Mouse (Mus musculus): ENCODE measurements around the gene Olfml2a. TPM values are rescaled to one million over a fixed set of nuclear protein-coding genes. Genes with fewer than 3 reads are reported as not detected.

Gene Olfml2a
- polyA plus RNA-seq, 1 experiment from 2014 or later: 2.5 TPM

GRCm38 (mm10) chr2:38943977-38944376 is 12.2 kb downstream of the Olfml2a start:
- Histone ChIP-seq H3K36me3 (ENCODE audit: control insufficient read depth, insufficient read depth, low read length) (no peaks in the 10 kb centered on the region), H3K4me1 (replicated peaks; ENCODE audit: control insufficient read depth, insufficient read depth, low read length) (no peaks in the 10 kb centered on the region), H3K9me3 (ENCODE audit: control insufficient read depth, low read length) (no peaks in the 10 kb centered on the region), H3K4me2 (replicated peaks; ENCODE audit: low read depth, low read length) (no peak overlapping the region), H3K9ac (ENCODE audit: low read depth, low read length) (no peak overlapping the region), H3K27me3 (ENCODE audit: control insufficient read depth, insufficient read depth, low read length) (no peaks in the 10 kb centered on the region), H3K4me3 (ENCODE audit: low read depth, low read length) (no peak overlapping the region), H3K27ac (ENCODE audit: low read depth, low read length) (no peak overlapping the region)
- DNase-seq (ENCODE audit: low spot score) (no peak), ATAC-seq (ENCODE audit: low FRiP score) (no peak)
- WGBS: 42% methylated on average over 2 of the region's 2 CpGs

- DNase-seq (ENCODE audit: low spot score): no peak
- H3K9me3 ChIP-seq (ENCODE audit: control insufficient read depth, low read length): no peaks in the 10 kb centered on the region
- H3K4me1 ChIP-seq (replicated peaks; ENCODE audit: control insufficient read depth, insufficient read depth, low read length): no peaks in the 10 kb centered on the region
- H3K27ac ChIP-seq (ENCODE audit: low read depth, low read length): no peak overlapping the region
- 72% methylated on average over 3 of the region's 3 CpGs for WGBS
- H3K4me3 ChIP-seq (ENCODE audit: low read depth, low read length): no peak overlapping the region
- no peak for ATAC-seq (ENCODE audit: low FRiP score)
- no peaks in the 10 kb centered on the region for H3K36me3 ChIP-seq (ENCODE audit: control insufficient read depth, insufficient read depth, low read length)
- H3K27me3 ChIP-seq (ENCODE audit: control insufficient read depth, insufficient read depth, low read length): no peaks in the 10 kb centered on the region
- H3K4me2 ChIP-seq (replicated peaks; ENCODE audit: low read depth, low read length): no peak overlapping the region
- H3K9ac ChIP-seq (ENCODE audit: low read depth, low read length): no peak overlapping the region
Observed at GRCm38 (mm10) chr2:38944460-38945161, 12.8 kb downstream of the Olfml2a start.

- WGBS: 71% methylated on average over 7 of the region's 7 CpGs
Observed at GRCm38 (mm10) chr2:38947566-38947965, 15.8 kb downstream of the Olfml2a start.

GRCm38 (mm10) chr2:38950281-38950719 is 18.5 kb downstream of the Olfml2a start:
- Histone ChIP-seq H3K36me3 (ENCODE audit: control insufficient read depth, insufficient read depth, low read length) (no peaks in the 10 kb centered on the region), H3K9ac (ENCODE audit: low read depth, low read length) (no peak overlapping the region), H3K27me3 (ENCODE audit: control insufficient read depth, insufficient read depth, low read length) (no peaks in the 10 kb centered on the region), H3K4me2 (replicated peaks; ENCODE audit: low read depth, low read length) (no peak overlapping the region), H3K27ac (ENCODE audit: low read depth, low read length) (no peak overlapping the region), H3K9me3 (ENCODE audit: control insufficient read depth, low read length) (no peaks in the 10 kb centered on the region), H3K4me3 (ENCODE audit: low read depth, low read length) (no peak overlapping the region), H3K4me1 (replicated peaks; ENCODE audit: control insufficient read depth, insufficient read depth, low read length) (no peaks in the 10 kb centered on the region)
- 86% methylated on average over 7 of the region's 7 CpGs for WGBS
- DNase-seq (ENCODE audit: low spot score) (no peak), ATAC-seq (ENCODE audit: low FRiP score) (no peak)

More at GRCm38 (mm10) chr2:38947566-38947965, 15.8 kb downstream of the Olfml2a start:
- no peak overlapping the region for H3K9ac ChIP-seq (ENCODE audit: low read depth, low read length)
- H3K9me3 ChIP-seq (ENCODE audit: control insufficient read depth, low read length): no peaks in the 10 kb centered on the region
- ATAC-seq (ENCODE audit: low FRiP score): no peak
- H3K4me2 ChIP-seq (replicated peaks; ENCODE audit: low read depth, low read length): no peak overlapping the region
- H3K27ac ChIP-seq (ENCODE audit: low read depth, low read length): no peak overlapping the region
- no peaks in the 10 kb centered on the region for H3K4me1 ChIP-seq (replicated peaks; ENCODE audit: control insufficient read depth, insufficient read depth, low read length)
- DNase-seq (ENCODE audit: low spot score): no peak
- no peaks in the 10 kb centered on the region for H3K27me3 ChIP-seq (ENCODE audit: control insufficient read depth, insufficient read depth, low read length)
- H3K36me3 ChIP-seq (ENCODE audit: control insufficient read depth, insufficient read depth, low read length): no peaks in the 10 kb centered on the region
- no peak overlapping the region for H3K4me3 ChIP-seq (ENCODE audit: low read depth, low read length)

- Histone ChIP-seq H3K9ac (ENCODE audit: low read depth, low read length) (no peak overlapping the region), H3K36me3 (ENCODE audit: control insufficient read depth, insufficient read depth, low read length) (no peaks in the 10 kb centered on the region), H3K4me2 (replicated peaks; ENCODE audit: low read depth, low read length) (no peak overlapping the region), H3K27me3 (ENCODE audit: control insufficient read depth, insufficient read depth, low read length) (no peaks in the 10 kb centered on the region), H3K27ac (ENCODE audit: low read depth, low read length) (no peak overlapping the region), H3K4me3 (ENCODE audit: low read depth, low read length) (no peak overlapping the region), H3K4me1 (replicated peaks; ENCODE audit: control insufficient read depth, insufficient read depth, low read length) (no peaks in the 10 kb centered on the region), H3K9me3 (ENCODE audit: control insufficient read depth, low read length) (no peaks in the 10 kb centered on the region)
- no peak for DNase-seq (ENCODE audit: low spot score)
- ATAC-seq (ENCODE audit: low FRiP score): no peak
- WGBS: 81% methylated on average over 5 of the region's 5 CpGs
Observed at GRCm38 (mm10) chr2:38953152-38953883, 21.5 kb downstream of the Olfml2a start.

- Histone ChIP-seq H3K9me3 (ENCODE audit: control insufficient read depth, low read length) (no peaks in the 10 kb centered on the region), H3K4me1 (replicated peaks; ENCODE audit: control insufficient read depth, insufficient read depth, low read length) (no peaks in the 10 kb centered on the region), H3K36me3 (ENCODE audit: control insufficient read depth, insufficient read depth, low read length) (no peaks in the 10 kb centered on the region), H3K27ac (ENCODE audit: low read depth, low read length) (no peak overlapping the region), H3K4me2 (replicated peaks; ENCODE audit: low read depth, low read length) (no peak overlapping the region), H3K9ac (ENCODE audit: low read depth, low read length) (no peak overlapping the region), H3K4me3 (ENCODE audit: low read depth, low read length) (no peak overlapping the region), H3K27me3 (ENCODE audit: control insufficient read depth, insufficient read depth, low read length) (no peaks in the 10 kb centered on the region)
- DNase-seq (ENCODE audit: low spot score): no peak
- 82% methylated on average over 2 of the region's 2 CpGs for WGBS
- no peak for ATAC-seq (ENCODE audit: low FRiP score)
Observed at GRCm38 (mm10) chr2:38956062-38956461, 24.3 kb downstream of the Olfml2a start.

- 84% methylated on average over 5 of the region's 5 CpGs for WGBS
- Histone ChIP-seq H3K9ac (ENCODE audit: low read depth, low read length) (no peak overlapping the region), H3K27ac (ENCODE audit: low read depth, low read length) (no peak overlapping the region), H3K4me2 (replicated peaks; ENCODE audit: low read depth, low read length) (no peak overlapping the region), H3K4me1 (replicated peaks; ENCODE audit: control insufficient read depth, insufficient read depth, low read length) (no peaks in the 10 kb centered on the region), H3K27me3 (ENCODE audit: control insufficient read depth, insufficient read depth, low read length) (no peaks in the 10 kb centered on the region), H3K9me3 (ENCODE audit: control insufficient read depth, low read length) (no peaks in the 10 kb centered on the region), H3K4me3 (ENCODE audit: low read depth, low read length) (no peak overlapping the region), H3K36me3 (ENCODE audit: control insufficient read depth, insufficient read depth, low read length) (no peaks in the 10 kb centered on the region)
- DNase-seq (ENCODE audit: low spot score) (no peak), ATAC-seq (ENCODE audit: low FRiP score) (no peak)
Observed at GRCm38 (mm10) chr2:38957671-38958223, 26.0 kb downstream of the Olfml2a start.

GRCm38 (mm10) chr2:38964198-38964597 is 32.4 kb downstream of the Olfml2a start:
- peak; percentile 53 for DNase-seq (ENCODE audit: low spot score)
- WGBS: 48% methylated on average over 4 of the region's 4 CpGs

More at GRCm38 (mm10) chr2:38964198-38964597, 32.4 kb downstream of the Olfml2a start:
- Histone ChIP-seq H3K4me1 (replicated peaks; ENCODE audit: control insufficient read depth, insufficient read depth, low read length) (no peaks in the 10 kb centered on the region), H3K4me3 (ENCODE audit: low read depth, low read length) (no peak overlapping the region), H3K36me3 (ENCODE audit: control insufficient read depth, insufficient read depth, low read length) (no peaks in the 10 kb centered on the region), H3K27ac (ENCODE audit: low read depth, low read length) (no peak overlapping the region), H3K9ac (ENCODE audit: low read depth, low read length) (no peak overlapping the region), H3K27me3 (ENCODE audit: control insufficient read depth, insufficient read depth, low read length) (no peaks in the 10 kb centered on the region), H3K4me2 (replicated peaks; ENCODE audit: low read depth, low read length) (no peak overlapping the region), H3K9me3 (ENCODE audit: control insufficient read depth, low read length) (no peaks in the 10 kb centered on the region)
- no peak for ATAC-seq (ENCODE audit: low FRiP score)

Data from hindbrain, embryonic 11.5 days (tissue).